Mouse (Mus musculus): ENCODE measurements at regions not wholly inside any gene's neighbourhood (a gene's known extent, or its start where the extent isn't known, plus 50 kb on each side); places are given as distances from the start of the nearest gene placed in this dataset.
"Not testable (repeated sequence)": the region's sequence is repeated elsewhere in the genome, so short reads cannot be mapped to it uniquely, and the experiment has no call there.

GRCm38 (mm10) chr4:75466880-75467327 is 188.8 kb upstream of the Dmac1 start:
- no peak overlapping the region for H3K27ac ChIP-seq (replicated peaks; ENCODE audit: low read depth, low read length)
- no peak for DNase-seq (ENCODE audit: low spot score)
- H3K4me1 ChIP-seq (ENCODE audit: control insufficient read depth, insufficient read depth, low read length) = no peaks in the 10 kb centered on the region
- no peak overlapping the region for H3K4me2 ChIP-seq (ENCODE audit: low read depth, severe bottlenecking)
- H3K9me3 ChIP-seq (ENCODE audit: control insufficient read depth, low read length) = no peaks in the 10 kb centered on the region
- H3K36me3 ChIP-seq (ENCODE audit: control insufficient read depth, insufficient read depth, low read length) = no peaks in the 10 kb centered on the region
- no peak overlapping the region for H3K9ac ChIP-seq (ENCODE audit: low read length)
- no peak overlapping the region for H3K4me3 ChIP-seq (ENCODE audit: low read depth, low read length)
- no peak for ATAC-seq (ENCODE audit: insufficient number of reproducible peaks, low FRiP score, low TSS enrichment, low read depth)
- H3K27me3 ChIP-seq (ENCODE audit: control insufficient read depth, insufficient read depth, low read length) = no peaks in the 10 kb centered on the region
- 76% methylated on average over 3 of the region's 3 CpGs for WGBS

GRCm38 (mm10) chr4:75463579-75463978 is 185.5 kb upstream of the Dmac1 start:
- H3K4me3 ChIP-seq (ENCODE audit: low read depth, low read length) = no peak overlapping the region
- H3K9me3 ChIP-seq (ENCODE audit: control insufficient read depth, low read length) = no peaks in the 10 kb centered on the region
- ATAC-seq (ENCODE audit: insufficient number of reproducible peaks, low FRiP score, low TSS enrichment, low read depth) (no peak), DNase-seq (ENCODE audit: low spot score) (no peak)
- 98% methylated on average over 5 of the region's 5 CpGs for WGBS
- no peak overlapping the region for H3K27ac ChIP-seq (replicated peaks; ENCODE audit: low read depth, low read length)
- H3K36me3 ChIP-seq (ENCODE audit: control insufficient read depth, insufficient read depth, low read length) = no peaks in the 10 kb centered on the region
- no peaks in the 10 kb centered on the region for H3K4me1 ChIP-seq (ENCODE audit: control insufficient read depth, insufficient read depth, low read length)
- no peak overlapping the region for H3K9ac ChIP-seq (ENCODE audit: low read length)
- no peak overlapping the region for H3K4me2 ChIP-seq (ENCODE audit: low read depth, severe bottlenecking)
- no peaks in the 10 kb centered on the region for H3K27me3 ChIP-seq (ENCODE audit: control insufficient read depth, insufficient read depth, low read length)

- no peak for DNase-seq (ENCODE audit: low spot score)
- H3K9me3 ChIP-seq (ENCODE audit: control insufficient read depth, low read length) = no peaks in the 10 kb centered on the region
- WGBS = 80% methylated on average over 4 of the region's 4 CpGs
Measured at GRCm38 (mm10) chr4:75449478-75449877, 171.4 kb upstream of the Dmac1 start.

GRCm38 (mm10) chr4:75423296-75423695 is 145.2 kb upstream of the Dmac1 start:
- no peak for ATAC-seq (ENCODE audit: insufficient number of reproducible peaks, low FRiP score, low TSS enrichment, low read depth)
- Histone ChIP-seq H3K4me3 (ENCODE audit: low read depth, low read length) (no peak overlapping the region), H3K36me3 (ENCODE audit: control insufficient read depth, insufficient read depth, low read length) (no peaks in the 10 kb centered on the region), H3K4me2 (ENCODE audit: low read depth, severe bottlenecking) (no peak overlapping the region), H3K9me3 (ENCODE audit: control insufficient read depth, low read length) (no peaks in the 10 kb centered on the region), H3K9ac (ENCODE audit: low read length) (no peak overlapping the region), H3K27ac (replicated peaks; ENCODE audit: low read depth, low read length) (no peak overlapping the region), H3K4me1 (ENCODE audit: control insufficient read depth, insufficient read depth, low read length) (no peaks in the 10 kb centered on the region), H3K27me3 (ENCODE audit: control insufficient read depth, insufficient read depth, low read length) (no peaks in the 10 kb centered on the region)
- no peak for DNase-seq (ENCODE audit: low spot score)

More at GRCm38 (mm10) chr4:75449478-75449877, 171.4 kb upstream of the Dmac1 start:
- no peaks in the 10 kb centered on the region for H3K4me1 ChIP-seq (ENCODE audit: control insufficient read depth, insufficient read depth, low read length)
- no peak overlapping the region for H3K4me3 ChIP-seq (ENCODE audit: low read depth, low read length)
- H3K36me3 ChIP-seq (ENCODE audit: control insufficient read depth, insufficient read depth, low read length) = no peaks in the 10 kb centered on the region
- no peak overlapping the region for H3K27ac ChIP-seq (replicated peaks; ENCODE audit: low read depth, low read length)
- no peak overlapping the region for H3K4me2 ChIP-seq (ENCODE audit: low read depth, severe bottlenecking)
- ATAC-seq (ENCODE audit: insufficient number of reproducible peaks, low FRiP score, low TSS enrichment, low read depth) = no peak
- no peak overlapping the region for H3K9ac ChIP-seq (ENCODE audit: low read length)
- no peaks in the 10 kb centered on the region for H3K27me3 ChIP-seq (ENCODE audit: control insufficient read depth, insufficient read depth, low read length)

- WGBS = 89% methylated on average over 3 of the region's 3 CpGs
- DNase-seq (ENCODE audit: low spot score) = not testable (repeated sequence)
Measured at GRCm38 (mm10) chr4:75400754-75401153, 122.6 kb upstream of the Dmac1 start.

GRCm38 (mm10) chr4:75394992-75395391 is 116.9 kb upstream of the Dmac1 start:
- no peaks in the 10 kb centered on the region for H3K4me1 ChIP-seq (ENCODE audit: control insufficient read depth, insufficient read depth, low read length)
- H3K27ac ChIP-seq (replicated peaks; ENCODE audit: low read depth, low read length) = no peak overlapping the region
- ATAC-seq (ENCODE audit: insufficient number of reproducible peaks, low FRiP score, low TSS enrichment, low read depth) (no peak), DNase-seq (ENCODE audit: low spot score) (no peak)
- H3K9me3 ChIP-seq (ENCODE audit: control insufficient read depth, low read length) = no peaks in the 10 kb centered on the region
- no peak overlapping the region for H3K9ac ChIP-seq (ENCODE audit: low read length)
- no peak overlapping the region for H3K4me2 ChIP-seq (ENCODE audit: low read depth, severe bottlenecking)
- no peak overlapping the region for H3K4me3 ChIP-seq (ENCODE audit: low read depth, low read length)
- H3K27me3 ChIP-seq (ENCODE audit: control insufficient read depth, insufficient read depth, low read length) = no peaks in the 10 kb centered on the region
- H3K36me3 ChIP-seq (ENCODE audit: control insufficient read depth, insufficient read depth, low read length) = no peaks in the 10 kb centered on the region

More at GRCm38 (mm10) chr4:75400754-75401153, 122.6 kb upstream of the Dmac1 start:
- not testable (repeated sequence) for H3K27me3 ChIP-seq (ENCODE audit: control insufficient read depth, insufficient read depth, low read length); H3K27ac ChIP-seq (replicated peaks; ENCODE audit: low read depth, low read length); H3K36me3 ChIP-seq (ENCODE audit: control insufficient read depth, insufficient read depth, low read length); H3K9ac ChIP-seq (ENCODE audit: low read length); H3K4me3 ChIP-seq (ENCODE audit: low read depth, low read length); H3K4me2 ChIP-seq (ENCODE audit: low read depth, severe bottlenecking); H3K9me3 ChIP-seq (ENCODE audit: control insufficient read depth, low read length); ATAC-seq (ENCODE audit: insufficient number of reproducible peaks, low FRiP score, low TSS enrichment, low read depth); H3K4me1 ChIP-seq (ENCODE audit: control insufficient read depth, insufficient read depth, low read length)

GRCm38 (mm10) chr4:75394264-75394663 is 116.2 kb upstream of the Dmac1 start:
- no peak for ATAC-seq (ENCODE audit: insufficient number of reproducible peaks, low FRiP score, low TSS enrichment, low read depth)
- H3K4me2 ChIP-seq (ENCODE audit: low read depth, severe bottlenecking) = no peak overlapping the region

GRCm38 (mm10) chr4:75386271-75386938 is 108.3 kb upstream of the Dmac1 start:
- no peaks in the 10 kb centered on the region for H3K9me3 ChIP-seq (ENCODE audit: control insufficient read depth, low read length)
- 61% methylated on average over 3 of the region's 3 CpGs for WGBS
- no peak overlapping the region for H3K4me2 ChIP-seq (ENCODE audit: low read depth, severe bottlenecking)
- H3K4me1 ChIP-seq (ENCODE audit: control insufficient read depth, insufficient read depth, low read length) = no peaks in the 10 kb centered on the region
- H3K27me3 ChIP-seq (ENCODE audit: control insufficient read depth, insufficient read depth, low read length) = no peaks in the 10 kb centered on the region
- ATAC-seq (ENCODE audit: insufficient number of reproducible peaks, low FRiP score, low TSS enrichment, low read depth) (no peak), DNase-seq (ENCODE audit: low spot score) (no peak)
- no peak overlapping the region for H3K27ac ChIP-seq (replicated peaks; ENCODE audit: low read depth, low read length)
- no peak overlapping the region for H3K4me3 ChIP-seq (ENCODE audit: low read depth, low read length)
- no peak overlapping the region for H3K9ac ChIP-seq (ENCODE audit: low read length)
- H3K36me3 ChIP-seq (ENCODE audit: control insufficient read depth, insufficient read depth, low read length) = no peaks in the 10 kb centered on the region

More at GRCm38 (mm10) chr4:75394264-75394663, 116.2 kb upstream of the Dmac1 start:
- Histone ChIP-seq H3K9me3 (ENCODE audit: control insufficient read depth, low read length) (no peaks in the 10 kb centered on the region), H3K36me3 (ENCODE audit: control insufficient read depth, insufficient read depth, low read length) (no peaks in the 10 kb centered on the region), H3K9ac (ENCODE audit: low read length) (no peak overlapping the region), H3K27me3 (ENCODE audit: control insufficient read depth, insufficient read depth, low read length) (no peaks in the 10 kb centered on the region), H3K4me1 (ENCODE audit: control insufficient read depth, insufficient read depth, low read length) (no peaks in the 10 kb centered on the region), H3K27ac (replicated peaks; ENCODE audit: low read depth, low read length) (no peak overlapping the region), H3K4me3 (ENCODE audit: low read depth, low read length) (no peak overlapping the region)
- DNase-seq (ENCODE audit: low spot score) = no peak
- 72% methylated on average over 2 of the region's 2 CpGs for WGBS

- Histone ChIP-seq H3K4me1 (ENCODE audit: control insufficient read depth, insufficient read depth, low read length) (no peaks in the 10 kb centered on the region), H3K4me3 (ENCODE audit: low read depth, low read length) (no peak overlapping the region), H3K27ac (replicated peaks; ENCODE audit: low read depth, low read length) (no peak overlapping the region), H3K9ac (ENCODE audit: low read length) (no peak overlapping the region), H3K4me2 (ENCODE audit: low read depth, severe bottlenecking) (no peak overlapping the region), H3K36me3 (ENCODE audit: control insufficient read depth, insufficient read depth, low read length) (no peaks in the 10 kb centered on the region), H3K9me3 (ENCODE audit: control insufficient read depth, low read length) (no peaks in the 10 kb centered on the region), H3K27me3 (ENCODE audit: control insufficient read depth, insufficient read depth, low read length) (no peaks in the 10 kb centered on the region)
- ATAC-seq (ENCODE audit: insufficient number of reproducible peaks, low FRiP score, low TSS enrichment, low read depth) = no peak
- no peak for DNase-seq (ENCODE audit: low spot score)
- WGBS = 96% methylated on average over 2 of the region's 2 CpGs
Measured at GRCm38 (mm10) chr4:75359496-75359895, 81.4 kb upstream of the Dmac1 start.

All from limb, embryonic 11.5 days (tissue).